Mouse (Mus musculus): ENCODE data around the gene Efhc1.
"Not testable (repeated sequence)": the region's sequence is repeated elsewhere in the genome, so short reads cannot be mapped to it uniquely, and the experiment has no call there.

The Efhc1 gene

DNA sequence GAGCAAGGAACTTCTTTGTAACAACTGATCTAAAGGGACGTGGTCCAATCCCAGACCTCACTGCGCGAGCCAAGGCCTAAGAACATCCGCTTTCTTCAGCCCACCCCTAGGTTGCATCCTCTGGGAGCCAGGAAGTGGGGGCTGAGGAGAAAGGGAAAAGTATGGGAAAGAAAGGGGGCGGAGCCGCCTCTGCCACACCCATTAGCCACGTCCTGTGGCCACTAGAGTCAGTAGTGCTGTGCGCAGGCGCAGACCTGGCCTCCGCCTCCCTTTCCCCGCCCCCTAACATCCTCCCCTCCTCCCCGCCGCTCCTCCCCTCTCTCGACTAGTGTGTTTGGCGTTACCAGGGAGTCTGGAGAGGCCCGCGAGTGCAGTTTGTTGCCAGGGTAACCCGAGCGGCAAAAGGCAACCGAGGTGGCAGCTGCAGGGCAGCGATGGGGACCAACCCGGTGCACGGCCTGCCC, at the start of gene Efhc1:
TSS of gene Efhc1 (plus strand) at position 327 of the 464 bp plus-strand sequence.
- peak; percentile 93 to 94 for DNase-seq

GRCm38 (mm10) chr1:20905501-20906127, 45.8 kb upstream of the Efhc1 start:
- peak; percentile 72 to 78 for DNase-seq

DNA sequence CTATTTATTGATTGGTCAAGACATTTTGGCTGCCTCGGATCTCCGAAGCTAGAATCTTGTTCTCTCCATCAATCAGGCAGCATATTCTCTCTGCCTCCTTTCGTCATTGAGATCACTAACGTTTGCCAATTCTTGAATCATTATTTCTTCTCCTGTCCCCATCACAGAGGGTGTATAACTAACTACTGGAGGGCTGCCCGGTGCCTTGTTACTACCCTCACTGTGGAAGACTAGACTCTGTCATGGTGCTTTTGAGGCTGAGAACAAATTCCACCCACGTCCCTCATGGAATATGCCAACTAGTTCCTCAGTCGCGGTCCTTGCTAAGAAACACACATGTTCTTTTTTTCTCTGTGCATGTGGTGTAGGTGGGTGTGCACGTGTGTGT, 45.3 kb upstream of the Efhc1 start:
- DNase-seq: peak in 1 of 2 experiments; percentile 58

DNA sequence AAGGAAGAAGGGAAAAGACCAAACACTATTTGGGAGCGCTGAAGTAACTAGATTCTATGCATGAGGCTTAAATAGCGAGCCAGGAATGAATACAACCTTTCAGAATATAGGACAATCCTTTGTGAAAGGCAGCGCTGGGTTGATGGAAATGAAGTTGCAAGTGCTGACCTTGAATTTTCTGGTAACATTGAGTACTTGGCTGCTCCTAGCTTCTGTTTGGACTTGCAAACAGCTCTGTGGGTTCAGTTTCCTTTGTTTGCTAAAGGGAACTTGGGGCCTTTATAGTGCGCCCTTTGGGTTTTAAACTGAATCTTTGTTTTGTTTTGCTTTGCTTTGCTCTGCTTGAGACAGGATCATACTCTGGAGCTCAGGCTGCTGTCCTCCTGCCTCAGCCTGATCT, 42.9 kb upstream of the Efhc1 start:
- DNase-seq: no peak

DNA sequence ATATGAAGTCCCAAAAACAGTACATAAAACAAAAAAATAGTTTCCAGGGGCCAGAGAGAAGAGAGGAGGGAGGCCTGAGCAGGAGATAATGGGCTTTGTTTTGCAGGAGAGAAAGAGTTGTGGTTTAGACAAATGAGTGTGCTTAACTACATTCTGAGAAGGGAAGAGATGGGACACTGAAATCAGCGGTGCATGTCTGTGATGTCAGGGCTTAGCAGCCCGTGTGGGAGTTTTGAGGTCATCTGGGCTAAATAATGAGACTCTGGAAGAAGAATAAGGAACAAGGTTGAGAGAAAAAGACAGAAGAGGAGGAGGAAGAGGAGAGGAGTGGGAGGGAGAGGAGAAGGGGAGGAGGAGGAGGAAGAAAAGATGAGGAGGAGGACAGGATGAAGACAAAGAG, 39.3 kb upstream of the Efhc1 start:
- no peak for DNase-seq

- DNase-seq: no peak
Measured at GRCm38 (mm10) chr1:20912527-20913171, 38.8 kb upstream of the Efhc1 start.

DNA sequence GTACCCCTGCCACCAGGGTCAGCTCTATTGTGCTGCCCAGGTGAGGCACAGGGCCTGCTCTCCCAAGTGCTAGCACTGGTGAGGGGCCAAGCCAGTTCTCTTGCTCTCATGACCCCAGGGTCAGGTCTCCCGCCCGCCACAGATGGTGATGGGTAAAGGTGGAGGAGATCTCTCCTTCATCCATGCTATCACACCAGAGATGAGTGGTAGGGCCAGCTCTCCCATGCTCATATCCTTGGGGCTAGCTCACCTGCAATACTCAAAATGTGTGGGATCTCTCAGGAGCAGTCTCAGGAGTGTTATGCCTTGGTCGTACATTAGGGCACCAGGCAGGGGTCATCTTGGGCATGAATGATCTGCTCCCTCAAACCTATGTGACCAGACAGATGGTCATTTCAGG, 36.7 kb upstream of the Efhc1 start:
- DNase-seq: no peak

DNA sequence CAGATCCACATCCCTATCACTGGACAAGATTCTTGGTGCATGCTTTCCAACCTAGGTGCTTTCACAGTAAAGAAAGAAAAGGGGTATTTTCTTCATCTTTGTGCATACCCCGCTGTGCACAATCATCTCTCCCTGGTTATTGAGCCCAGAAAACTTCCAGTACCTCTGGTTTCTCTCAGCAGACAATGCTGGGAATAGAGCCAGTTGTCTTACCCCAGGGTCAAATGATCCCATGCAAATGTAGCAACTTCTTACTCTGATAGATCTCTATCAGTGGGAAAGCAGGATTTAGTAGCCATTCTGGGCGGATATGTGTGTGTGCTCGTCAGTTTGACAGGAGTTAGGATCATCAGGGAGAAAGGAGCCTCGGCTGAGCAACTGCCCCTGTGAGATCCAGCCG, 35.8 kb upstream of the Efhc1 start:
- no peak for DNase-seq

DNA sequence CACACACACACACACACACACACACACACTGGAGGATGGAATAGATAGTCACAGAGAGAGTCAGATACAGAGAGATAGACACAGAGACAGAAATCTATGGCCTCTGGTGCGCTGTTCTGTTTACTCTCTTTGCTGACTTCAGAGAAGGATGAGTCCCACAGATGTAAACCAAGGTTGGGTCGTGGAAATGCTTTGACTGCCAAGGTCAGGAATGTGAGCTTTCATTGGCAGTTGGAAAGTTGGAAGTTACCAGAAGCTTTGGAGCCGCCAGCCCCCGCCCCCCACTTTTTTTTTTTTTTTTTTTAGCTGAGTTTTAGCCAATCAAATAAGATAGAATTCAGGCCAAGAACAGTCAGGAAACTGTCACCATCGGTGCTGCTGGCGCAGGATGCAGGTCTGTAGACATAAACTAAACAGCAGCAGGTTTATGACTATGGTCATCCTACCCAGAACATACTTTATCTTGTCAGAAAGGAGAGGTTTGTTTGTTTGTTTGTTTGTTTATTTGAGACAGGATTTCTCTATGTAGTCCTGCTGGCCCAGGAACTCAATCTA, 33.9 kb upstream of the Efhc1 start:
- no peak for DNase-seq

GRCm38 (mm10) chr1:20919728-20920127, 31.7 kb upstream of the Efhc1 start:
- DNase-seq: peak; percentile 53 to 61

DNA sequence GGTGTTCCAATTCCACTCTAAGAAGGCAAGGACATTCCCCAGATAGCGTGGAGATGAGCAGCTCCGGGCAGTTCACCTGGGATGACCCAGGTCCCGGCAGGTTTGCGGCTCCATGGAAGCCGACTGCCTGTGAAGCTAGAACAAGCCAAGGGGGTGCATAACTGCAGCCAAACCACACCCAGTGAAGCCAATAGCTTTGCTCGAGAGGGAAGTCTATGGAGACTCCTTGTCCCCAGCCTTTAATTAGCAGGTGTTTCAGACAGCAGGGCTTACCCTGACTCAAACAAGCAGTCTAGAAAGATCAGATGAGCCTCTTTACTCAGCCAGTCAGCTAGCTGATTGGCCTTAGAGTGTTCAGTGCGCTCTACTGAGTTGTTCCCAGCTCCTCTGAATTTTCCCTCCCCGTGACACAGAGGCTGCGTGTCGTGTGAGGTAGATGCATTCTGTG, 30.3 kb upstream of the Efhc1 start:
- peak; percentile 57 to 77 for DNase-seq

- peak; percentile 73 to 76 for DNase-seq
Measured at GRCm38 (mm10) chr1:20922612-20923399, 28.6 kb upstream of the Efhc1 start.

DNA sequence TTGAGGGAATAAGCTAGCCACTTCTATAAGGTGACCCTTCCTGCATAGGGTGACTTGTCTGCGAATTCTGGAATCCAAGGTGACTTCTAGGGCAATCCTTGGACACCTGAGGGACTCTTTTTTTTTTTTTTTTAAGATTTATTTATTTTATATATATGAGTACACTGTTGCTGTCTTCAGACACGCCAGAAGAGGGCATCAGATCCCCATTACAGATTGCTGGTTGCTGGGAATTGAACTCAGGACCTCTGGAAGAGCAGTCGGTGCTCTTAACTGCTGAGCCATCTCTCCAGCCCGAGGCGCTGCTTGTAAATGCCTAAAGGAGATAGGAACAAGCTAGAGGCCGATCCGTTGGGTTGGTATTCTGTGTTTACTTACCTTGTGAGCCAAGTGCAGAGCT, 26.1 kb upstream of the Efhc1 start:
- DNase-seq: not testable (repeated sequence)

DNA sequence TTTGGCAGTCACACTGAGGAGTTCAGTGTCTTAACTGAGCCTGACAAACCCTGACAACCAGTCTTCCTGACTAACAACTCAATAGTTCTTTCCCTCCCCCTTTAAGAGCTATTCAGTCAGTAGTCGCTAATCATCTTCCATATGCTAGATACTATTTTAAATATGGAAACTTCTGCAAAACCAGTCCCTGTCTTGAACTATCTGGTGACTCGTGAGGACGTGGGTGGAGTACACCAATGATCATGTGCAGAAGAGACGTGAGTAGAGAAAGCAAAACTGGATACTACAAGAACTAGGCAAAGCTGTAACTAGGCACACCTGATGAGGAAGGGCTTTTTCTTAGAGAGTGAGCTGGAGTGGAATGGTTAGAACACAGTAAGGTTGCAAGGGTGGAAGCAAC, 25.5 kb upstream of the Efhc1 start:
- no peak for DNase-seq

- no peak for DNase-seq
Measured at GRCm38 (mm10) chr1:20926376-20926775, 25.1 kb upstream of the Efhc1 start.

GRCm38 (mm10) chr1:20928487-20928886, 22.9 kb upstream of the Efhc1 start:
- no peak for DNase-seq

DNA sequence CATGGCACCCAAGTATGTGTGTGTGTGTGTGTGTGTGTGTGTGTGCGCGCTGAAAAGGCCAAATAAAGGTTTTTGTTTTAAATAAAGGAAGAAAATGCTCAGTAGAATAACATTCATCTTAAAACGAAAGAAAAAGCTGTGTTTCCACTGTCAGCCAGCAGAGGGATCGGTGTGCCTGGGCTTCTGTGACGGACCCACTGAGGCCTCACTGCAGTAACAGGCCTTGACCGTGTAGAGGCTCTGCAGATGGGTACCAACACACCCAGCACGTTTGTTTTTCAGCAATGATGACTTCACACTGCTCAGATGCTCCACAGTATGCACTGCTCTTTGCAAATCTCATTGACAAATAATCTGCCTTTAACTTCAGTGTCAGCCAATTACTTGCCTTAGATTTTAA, 18.0 kb upstream of the Efhc1 start:
- DNase-seq: peak; percentile 81 to 86

DNA sequence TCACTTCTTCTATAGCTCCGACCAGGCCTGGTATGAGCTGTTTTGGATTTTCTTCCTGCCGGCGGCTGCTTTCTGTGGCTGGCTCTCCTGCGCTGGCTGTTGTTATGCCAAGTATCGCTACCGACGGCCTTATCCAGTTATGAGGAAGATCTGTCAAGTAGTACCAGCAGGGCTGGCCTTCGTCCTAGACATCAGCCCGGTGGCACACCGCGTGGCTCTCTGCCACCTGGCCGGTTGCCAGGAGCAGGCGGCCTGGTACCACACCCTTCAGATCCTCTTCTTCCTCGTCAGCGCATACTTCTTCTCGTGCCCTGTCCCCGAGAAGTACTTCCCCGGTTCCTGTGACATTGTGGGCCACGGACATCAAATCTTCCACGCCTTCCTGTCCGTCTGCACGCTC, 16.3 kb upstream of the Efhc1 start:
- DNase-seq: peak; percentile 73 to 79

DNA sequence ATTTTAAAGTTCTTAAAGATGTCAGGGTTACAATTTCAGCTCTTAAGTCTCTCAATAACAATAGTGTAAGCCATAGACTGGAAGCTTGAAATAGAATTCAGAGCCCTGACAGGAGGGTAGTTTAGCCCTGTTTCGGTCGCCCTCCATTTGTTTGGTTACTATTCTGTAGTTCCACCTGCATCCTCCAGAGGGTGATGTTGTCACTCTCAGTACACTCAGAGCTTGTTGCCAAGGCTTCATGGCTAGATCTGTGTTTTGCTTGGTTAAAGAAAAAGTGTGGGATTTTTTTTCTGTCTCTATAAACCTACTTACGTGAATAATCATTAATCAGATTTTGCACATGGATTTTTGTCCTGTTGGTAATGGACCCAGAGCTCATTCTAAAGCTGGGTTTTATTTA, 12.4 kb upstream of the Efhc1 start:
- DNase-seq: peak; percentile 80 to 82

DNA sequence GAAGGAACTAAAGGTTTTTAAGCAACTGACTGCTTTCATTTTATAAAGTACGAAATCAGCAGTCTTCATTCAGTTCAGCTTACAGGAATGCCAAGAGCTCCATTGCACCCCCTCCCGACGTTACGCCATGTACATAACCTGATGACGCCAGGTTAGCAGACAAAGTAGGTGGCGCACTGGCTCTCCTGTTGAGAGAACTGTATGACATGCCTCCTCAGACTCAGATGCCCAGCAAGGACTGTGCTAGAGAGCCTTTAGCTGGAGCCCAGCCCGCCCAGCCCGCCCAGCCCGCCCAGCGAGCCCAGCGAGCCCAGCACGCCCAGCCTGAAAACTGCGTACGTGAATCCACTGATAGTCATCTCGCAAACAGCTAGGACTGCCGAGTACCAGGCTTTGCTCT, 11.3 kb upstream of the Efhc1 start:
- DNase-seq: peak; percentile 32 to 35

- DNase-seq: no peak
Measured at GRCm38 (mm10) chr1:20941322-20941721, 10.1 kb upstream of the Efhc1 start.

DNA sequence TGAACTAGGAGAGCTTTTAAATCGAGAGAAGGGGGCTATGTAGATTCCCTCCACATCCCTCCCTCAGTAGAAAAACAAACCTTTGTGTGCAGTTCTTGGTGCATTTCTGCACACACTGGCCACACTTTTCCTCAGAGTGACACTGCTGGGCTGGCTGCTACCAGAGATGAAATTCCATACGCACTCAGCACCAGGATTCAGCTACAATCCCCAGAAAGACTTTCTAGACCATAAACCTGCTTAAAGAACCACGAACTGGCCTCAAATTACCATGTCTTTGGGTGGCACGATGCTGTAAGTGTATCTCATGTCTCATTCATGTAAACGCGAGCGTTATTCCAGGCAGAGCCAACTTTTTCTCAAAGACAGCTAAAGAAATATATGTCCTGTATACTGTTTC, 9.6 kb upstream of the Efhc1 start:
- DNase-seq: no peak

- DNase-seq: no peak
Measured at GRCm38 (mm10) chr1:20943016-20943415, 8.4 kb upstream of the Efhc1 start.

- no peak for DNase-seq
Measured at GRCm38 (mm10) chr1:20951799-20952198, 373 bp downstream of the Efhc1 start.

Data from cerebellum, postnatal 14 days (tissue).